ENCODE assay signal across 21 mouse cellular contexts in genomic region chr10:18879690-18880089, GRCm38 (mm10).
"Had no signal": no experiment of that assay in that cellular context is flagged by ENCODE, and none has a peak within 500 bp of the region (broad histone marks: within the 10 kb centered on the region; RNA-seq: fewer than 3 reads in every experiment).

No protein-coding gene starts in this region.

- H3K27ac ChIP-seq: liver, embryonic 15.5 days; lung, embryonic 15.5 days; midbrain, embryonic 10.5 days; midbrain, embryonic 12.5 days; neural tube, embryonic 12.5 days; stomach, embryonic 15.5 days; stomach, postnatal 0 days had no signal

- H3K36me3 ChIP-seq: liver, embryonic 15.5 days; lung, embryonic 15.5 days; midbrain, embryonic 10.5 days; midbrain, embryonic 12.5 days; neural tube, embryonic 12.5 days; stomach, embryonic 15.5 days had no signal

- H3K27me3 ChIP-seq: liver, embryonic 15.5 days; lung, embryonic 15.5 days; midbrain, embryonic 12.5 days; neural tube, embryonic 12.5 days; stomach, embryonic 15.5 days had no signal

- DNase-seq: liver, postnatal 0 days; lung, adult 2 months; lung, postnatal 4 days; midbrain, embryonic 14.5 days; retina, postnatal 1 day; right cerebral cortex, adult 18-20 months; right cerebral cortex, postnatal 25 days; right cerebral cortex, postnatal 4 days; spleen, adult 18-20 months; thymus, adult 2 months; thymus, postnatal 25 days; thymus, postnatal 4 days had no signal

- H3K9ac ChIP-seq: liver, embryonic 15.5 days; liver, postnatal 0 days; lung, embryonic 15.5 days; midbrain, embryonic 12.5 days; neural tube, embryonic 12.5 days; stomach, embryonic 15.5 days had no signal

- H3K4me1 ChIP-seq: liver, embryonic 15.5 days; midbrain, embryonic 12.5 days; neural tube, embryonic 12.5 days; stomach, embryonic 15.5 days had no signal

- H3K4me3 ChIP-seq: liver, embryonic 15.5 days; lung, embryonic 15.5 days; midbrain, embryonic 10.5 days; midbrain, embryonic 12.5 days; neural tube, embryonic 12.5 days; stomach, embryonic 15.5 days had no signal

- ATAC-seq: liver, postnatal 0 days; lung, postnatal 0 days; midbrain, embryonic 16.5 days had no signal

- H3K9me3 ChIP-seq: liver, embryonic 15.5 days; lung, embryonic 15.5 days; midbrain, embryonic 10.5 days; midbrain, embryonic 12.5 days; neural tube, embryonic 12.5 days; stomach, embryonic 15.5 days had no signal
